Mouse (Mus musculus): ENCODE results near the gene Man2a1. TPM values are rescaled to one million over a fixed set of nuclear protein-coding genes. Genes with fewer than 3 reads are reported as not detected.

Gene Man2a1
- polyA plus RNA-seq, 1 experiment: 53.4 TPM

DNA sequence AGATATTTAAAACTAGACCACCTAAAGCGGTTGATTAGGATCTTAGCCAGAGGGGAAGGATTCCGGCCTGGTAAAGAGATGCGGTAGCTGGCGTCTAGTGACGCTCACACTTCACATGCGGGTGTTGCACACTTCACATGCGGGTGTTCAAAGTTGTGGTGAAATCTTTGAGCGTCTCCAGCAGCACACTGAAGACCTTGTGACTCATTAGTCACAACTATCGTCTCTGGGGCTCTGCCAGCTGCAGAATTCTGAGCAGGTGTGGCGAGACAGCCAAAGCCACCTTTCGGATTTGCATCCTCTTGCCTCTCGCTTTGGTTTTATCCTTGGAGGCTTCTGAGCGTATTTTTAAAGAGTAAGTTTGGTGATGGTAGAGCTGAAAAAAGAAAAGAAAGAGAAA lies 187.8 kb downstream of the Man2a1 start:
- H3K27ac ChIP-seq (ENCODE audit: insufficient read depth, low read length): no peak overlapping the region
- TF ChIP-seq CTCF (IDR thresholded peaks at IDR 0.05; ENCODE audit: low read depth, low read length) (no peak), EP300 (IDR thresholded peaks at IDR 0.05; ENCODE audit: insufficient read depth, low read depth, low read length) (no peak), POLR2A (IDR thresholded peaks at IDR 0.05; ENCODE audit: insufficient read depth, low read length) (no peak)
- no peaks in the 10 kb centered on the region for H3K27me3 ChIP-seq (ENCODE audit: control insufficient read depth, insufficient read depth, low read length, poor library complexity, severe bottlenecking)
- H3K36me3 ChIP-seq (ENCODE audit: control insufficient read depth, insufficient read depth, low read length, poor library complexity, severe bottlenecking): no peaks in the 10 kb centered on the region
- H3K9me3 ChIP-seq (replicated peaks; ENCODE audit: control insufficient read depth, insufficient read depth, low read length, poor library complexity, severe bottlenecking): no peaks in the 10 kb centered on the region
- no peaks in the 10 kb centered on the region for H3K4me1 ChIP-seq (ENCODE audit: control insufficient read depth, insufficient read depth, low read length)
- no peak overlapping the region for H3K9ac ChIP-seq (ENCODE audit: low read depth, poor library complexity, severe bottlenecking)
- no peak overlapping the region for H3K4me3 ChIP-seq (ENCODE audit: low read depth, low read length)

- Histone ChIP-seq H3K36me3 (ENCODE audit: control insufficient read depth, insufficient read depth, low read length, poor library complexity, severe bottlenecking) (no peaks in the 10 kb centered on the region), H3K4me3 (ENCODE audit: low read depth, low read length) (no peak overlapping the region), H3K27ac (ENCODE audit: insufficient read depth, low read length) (no peak overlapping the region), H3K27me3 (ENCODE audit: control insufficient read depth, insufficient read depth, low read length, poor library complexity, severe bottlenecking) (no peaks in the 10 kb centered on the region), H3K4me1 (ENCODE audit: control insufficient read depth, insufficient read depth, low read length) (no peaks in the 10 kb centered on the region), H3K9me3 (replicated peaks; ENCODE audit: control insufficient read depth, insufficient read depth, low read length, poor library complexity, severe bottlenecking) (no peaks in the 10 kb centered on the region), H3K9ac (ENCODE audit: low read depth, poor library complexity, severe bottlenecking) (no peak overlapping the region)
- TF ChIP-seq EP300 (IDR thresholded peaks at IDR 0.05; ENCODE audit: insufficient read depth, low read depth, low read length): no peak
- no peak for TF ChIP-seq CTCF (IDR thresholded peaks at IDR 0.05; ENCODE audit: low read depth, low read length)
- TF ChIP-seq POLR2A (IDR thresholded peaks at IDR 0.05; ENCODE audit: insufficient read depth, low read length): no peak
Measured at GRCm38 (mm10) chr17:64789175-64789574, 188.6 kb downstream of the Man2a1 start.

DNA sequence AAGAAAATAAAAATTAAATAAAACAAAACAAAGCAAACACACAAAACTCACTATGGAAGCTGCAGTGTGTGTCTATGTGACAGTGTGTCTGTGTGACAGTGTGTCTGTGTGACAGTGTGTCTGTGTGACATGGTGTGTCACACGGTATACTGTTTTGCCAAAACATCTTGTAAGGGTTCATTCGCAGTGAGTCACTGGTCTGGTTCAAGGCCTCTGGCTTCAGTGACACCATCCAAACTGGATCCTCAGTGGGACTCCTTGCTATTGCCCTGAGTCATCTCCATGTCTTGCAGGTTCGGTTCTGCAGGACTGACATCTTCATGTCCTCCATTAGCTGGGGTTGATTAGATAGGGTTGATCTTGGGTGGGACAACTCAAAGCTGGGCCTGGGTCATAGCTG lies 191.5 kb downstream of the Man2a1 start:
- no peak for TF ChIP-seq EP300 (IDR thresholded peaks at IDR 0.05; ENCODE audit: insufficient read depth, low read depth, low read length)
- TF ChIP-seq POLR2A (IDR thresholded peaks at IDR 0.05; ENCODE audit: insufficient read depth, low read length): no peak
- TF ChIP-seq CTCF (IDR thresholded peaks at IDR 0.05; ENCODE audit: low read depth, low read length): no peak
- Histone ChIP-seq H3K27ac (ENCODE audit: insufficient read depth, low read length) (no peak overlapping the region), H3K9ac (ENCODE audit: low read depth, poor library complexity, severe bottlenecking) (no peak overlapping the region), H3K36me3 (ENCODE audit: control insufficient read depth, insufficient read depth, low read length, poor library complexity, severe bottlenecking) (no peaks in the 10 kb centered on the region), H3K9me3 (replicated peaks; ENCODE audit: control insufficient read depth, insufficient read depth, low read length, poor library complexity, severe bottlenecking) (no peaks in the 10 kb centered on the region), H3K27me3 (ENCODE audit: control insufficient read depth, insufficient read depth, low read length, poor library complexity, severe bottlenecking) (no peaks in the 10 kb centered on the region), H3K4me3 (ENCODE audit: low read depth, low read length) (no peak overlapping the region), H3K4me1 (ENCODE audit: control insufficient read depth, insufficient read depth, low read length) (no peaks in the 10 kb centered on the region)

DNA sequence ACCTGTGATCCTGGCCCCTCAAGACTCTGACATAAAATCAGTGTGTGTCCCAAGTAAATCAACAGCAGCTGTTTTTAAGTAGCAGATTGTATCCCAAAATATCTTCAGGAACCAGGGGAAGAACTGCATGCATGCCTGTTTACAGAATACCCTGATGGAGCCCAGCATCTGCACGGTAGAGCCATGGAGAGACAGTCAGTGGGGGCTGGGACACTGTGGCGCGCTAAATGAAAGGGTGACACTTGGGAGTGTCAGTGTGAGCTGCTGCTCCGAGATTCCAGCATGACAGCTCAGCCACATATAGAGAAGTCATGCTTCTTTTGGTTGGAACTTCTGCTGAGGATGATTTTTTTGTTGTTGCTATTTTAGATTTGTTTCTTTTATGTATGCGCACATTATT lies 192.1 kb downstream of the Man2a1 start:
- H3K4me1 ChIP-seq (ENCODE audit: control insufficient read depth, insufficient read depth, low read length): no peaks in the 10 kb centered on the region
- H3K9ac ChIP-seq (ENCODE audit: low read depth, poor library complexity, severe bottlenecking): no peak overlapping the region
- H3K36me3 ChIP-seq (ENCODE audit: control insufficient read depth, insufficient read depth, low read length, poor library complexity, severe bottlenecking): no peaks in the 10 kb centered on the region
- TF ChIP-seq EP300 (IDR thresholded peaks at IDR 0.05; ENCODE audit: insufficient read depth, low read depth, low read length) (no peak), POLR2A (IDR thresholded peaks at IDR 0.05; ENCODE audit: insufficient read depth, low read length) (no peak), CTCF (IDR thresholded peaks at IDR 0.05; ENCODE audit: low read depth, low read length) (no peak)
- no peaks in the 10 kb centered on the region for H3K27me3 ChIP-seq (ENCODE audit: control insufficient read depth, insufficient read depth, low read length, poor library complexity, severe bottlenecking)
- no peak overlapping the region for H3K27ac ChIP-seq (ENCODE audit: insufficient read depth, low read length)
- H3K4me3 ChIP-seq (ENCODE audit: low read depth, low read length): no peak overlapping the region
- no peaks in the 10 kb centered on the region for H3K9me3 ChIP-seq (replicated peaks; ENCODE audit: control insufficient read depth, insufficient read depth, low read length, poor library complexity, severe bottlenecking)

DNA sequence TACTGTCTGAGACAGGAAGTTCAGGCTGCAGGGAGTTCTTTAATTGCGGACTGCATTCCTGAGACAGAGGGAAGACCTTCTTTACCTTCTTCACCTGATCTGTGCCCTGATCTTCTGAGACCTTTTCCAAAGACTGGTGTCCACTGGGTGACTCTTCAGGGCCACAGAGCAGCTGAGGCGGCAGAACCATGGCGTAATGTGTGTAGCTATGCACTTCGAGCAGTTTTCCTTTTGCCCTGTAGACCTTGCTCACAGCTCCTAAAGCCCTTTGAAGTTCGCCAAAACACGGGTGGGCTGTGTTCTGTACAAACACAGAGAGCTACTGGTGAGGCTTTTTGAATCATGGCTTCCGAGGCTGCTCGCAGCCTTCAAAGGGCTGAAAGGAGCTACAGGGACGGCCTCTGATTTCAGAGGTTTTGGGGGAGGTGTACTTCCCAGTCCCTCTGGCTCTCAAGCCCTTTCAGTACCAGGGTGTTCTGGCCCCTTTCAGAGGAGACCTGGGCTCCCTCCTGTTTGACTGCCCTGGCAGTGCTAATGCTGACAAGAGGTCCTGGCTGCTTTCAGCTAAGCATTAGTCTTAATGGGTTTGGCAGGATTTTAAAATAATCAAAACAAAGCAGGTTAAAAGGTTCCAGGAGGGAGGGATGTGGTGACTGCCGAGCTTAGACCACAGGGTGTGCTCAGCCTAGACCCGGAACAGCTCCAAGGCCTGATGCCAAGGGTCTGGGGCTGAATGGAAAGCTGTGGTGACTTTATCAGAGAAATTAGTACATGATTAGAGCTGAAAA lies 201.8 kb downstream of the Man2a1 start:
- no peak overlapping the region for H3K27ac ChIP-seq (ENCODE audit: insufficient read depth, low read length)
- H3K9me3 ChIP-seq (replicated peaks; ENCODE audit: control insufficient read depth, insufficient read depth, low read length, poor library complexity, severe bottlenecking): no peaks in the 10 kb centered on the region
- H3K36me3 ChIP-seq (ENCODE audit: control insufficient read depth, insufficient read depth, low read length, poor library complexity, severe bottlenecking): no peaks in the 10 kb centered on the region
- no peaks in the 10 kb centered on the region for H3K27me3 ChIP-seq (ENCODE audit: control insufficient read depth, insufficient read depth, low read length, poor library complexity, severe bottlenecking)
- no peaks in the 10 kb centered on the region for H3K4me1 ChIP-seq (ENCODE audit: control insufficient read depth, insufficient read depth, low read length)
- no peak overlapping the region for H3K9ac ChIP-seq (ENCODE audit: low read depth, poor library complexity, severe bottlenecking)
- no peak overlapping the region for H3K4me3 ChIP-seq (ENCODE audit: low read depth, low read length)
- no peak for TF ChIP-seq CTCF (IDR thresholded peaks at IDR 0.05; ENCODE audit: low read depth, low read length)
- TF ChIP-seq POLR2A (IDR thresholded peaks at IDR 0.05; ENCODE audit: insufficient read depth, low read length): no peak
- no peak for TF ChIP-seq EP300 (IDR thresholded peaks at IDR 0.05; ENCODE audit: insufficient read depth, low read depth, low read length)

DNA sequence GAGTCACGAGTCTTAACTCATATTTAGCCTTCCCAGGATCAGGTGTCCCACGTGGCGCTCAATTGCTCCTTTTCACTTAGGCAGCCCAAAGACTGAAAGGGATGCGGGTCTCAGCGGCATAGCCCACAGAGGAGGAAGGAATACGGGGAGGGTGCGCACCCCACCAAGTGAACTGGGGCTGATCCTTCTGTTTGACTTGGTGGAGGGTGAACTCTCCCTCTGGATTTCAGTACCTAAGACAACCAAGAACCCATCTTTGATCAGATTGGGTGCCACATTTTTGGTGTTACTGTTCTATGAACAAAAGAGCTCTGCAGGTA lies 202.4 kb downstream of the Man2a1 start:
- H3K27me3 ChIP-seq (ENCODE audit: control insufficient read depth, insufficient read depth, low read length, poor library complexity, severe bottlenecking): no peaks in the 10 kb centered on the region
- no peaks in the 10 kb centered on the region for H3K9me3 ChIP-seq (replicated peaks; ENCODE audit: control insufficient read depth, insufficient read depth, low read length, poor library complexity, severe bottlenecking)
- no peaks in the 10 kb centered on the region for H3K36me3 ChIP-seq (ENCODE audit: control insufficient read depth, insufficient read depth, low read length, poor library complexity, severe bottlenecking)
- H3K4me1 ChIP-seq (ENCODE audit: control insufficient read depth, insufficient read depth, low read length): no peaks in the 10 kb centered on the region
- H3K9ac ChIP-seq (ENCODE audit: low read depth, poor library complexity, severe bottlenecking): no peak overlapping the region
- no peak overlapping the region for H3K4me3 ChIP-seq (ENCODE audit: low read depth, low read length)
- no peak for TF ChIP-seq POLR2A (IDR thresholded peaks at IDR 0.05; ENCODE audit: insufficient read depth, low read length)
- no peak for TF ChIP-seq CTCF (IDR thresholded peaks at IDR 0.05; ENCODE audit: low read depth, low read length)
- TF ChIP-seq EP300 (IDR thresholded peaks at IDR 0.05; ENCODE audit: insufficient read depth, low read depth, low read length): no peak
- H3K27ac ChIP-seq (ENCODE audit: insufficient read depth, low read length): no peak overlapping the region

Other genes starting within 250 kb of the Man2a1 start
- gene 4930583I09Rik, start 235.3 kb downstream of the Man2a1 start, polyA plus RNA-seq (2011; ENCODE audit: insufficient read depth, insufficient read length, low read depth, missing spikeins): not detected in 2 replicates

Measured in ES-Bruce4 (cell line).